Mouse (Mus musculus): ENCODE data around the gene Spred2. TPM values are rescaled to one million over a fixed set of nuclear protein-coding genes. Genes with fewer than 3 reads are reported as not detected.

The Spred2 gene
- polyA plus RNA-seq, 1 experiment from 2014 or later, result 6.5 TPM

GRCm38 (mm10) chr11:19989141-19989910 lies 65.2 kb downstream of the Spred2 start:
- no peak overlapping the region for H3K4me2 ChIP-seq
- no peak for ATAC-seq (ENCODE audit: low read depth)
- no peaks in the 10 kb centered on the region for H3K36me3 ChIP-seq
- H3K9ac ChIP-seq, result no peak overlapping the region
- no peaks in the 10 kb centered on the region for H3K9me3 ChIP-seq
- no peak overlapping the region for H3K27ac ChIP-seq (replicated peaks)
- H3K4me1 ChIP-seq (replicated peaks), result peaks cover 59% of the 10 kb centered on the region
- no peak overlapping the region for H3K4me3 ChIP-seq
- no peaks in the 10 kb centered on the region for H3K27me3 ChIP-seq
- 87% methylated on average over 13 of the region's 13 CpGs for WGBS

- Histone ChIP-seq H3K9ac (no peak overlapping the region), H3K4me3 (no peak overlapping the region), H3K27ac (replicated peaks) (no peak overlapping the region), H3K9me3 (no peaks in the 10 kb centered on the region), H3K27me3 (no peaks in the 10 kb centered on the region), H3K36me3 (no peaks in the 10 kb centered on the region), H3K4me1 (replicated peaks) (peaks cover 59% of the 10 kb centered on the region), H3K4me2 (no peak overlapping the region)
- no peak for ATAC-seq (ENCODE audit: low read depth)
- 76% methylated on average over 2 of the region's 2 CpGs for WGBS
Observed at GRCm38 (mm10) chr11:19990731-19991130, 66.6 kb downstream of the Spred2 start.

GRCm38 (mm10) chr11:19991303-19991976 lies 67.3 kb downstream of the Spred2 start:
- Histone ChIP-seq H3K9ac (no peak overlapping the region), H3K4me3 (no peak overlapping the region), H3K9me3 (no peaks in the 10 kb centered on the region), H3K4me2 (no peak overlapping the region), H3K27me3 (no peaks in the 10 kb centered on the region), H3K27ac (replicated peaks) (no peak overlapping the region), H3K36me3 (no peaks in the 10 kb centered on the region), H3K4me1 (replicated peaks) (peaks cover 52% of the 10 kb centered on the region)
- ATAC-seq (ENCODE audit: low read depth), result no peak
- 67% methylated on average over 12 of the region's 12 CpGs for WGBS

GRCm38 (mm10) chr11:19992341-19993281 lies 68.4 kb downstream of the Spred2 start:
- ATAC-seq (ENCODE audit: low read depth), result peak; percentile 45
- Histone ChIP-seq H3K27ac (replicated peaks) (no peak overlapping the region), H3K9me3 (no peaks in the 10 kb centered on the region), H3K4me3 (no peak overlapping the region), H3K9ac (no peak overlapping the region), H3K27me3 (no peaks in the 10 kb centered on the region), H3K4me2 (no peak overlapping the region), H3K36me3 (no peaks in the 10 kb centered on the region), H3K4me1 (replicated peaks) (peaks cover 41% of the 10 kb centered on the region)
- 59% methylated on average over 12 of the region's 15 CpGs for WGBS

- H3K4me1 ChIP-seq (replicated peaks), result peaks cover 36% of the 10 kb centered on the region
- no peak overlapping the region for H3K4me3 ChIP-seq
- WGBS, result 39% methylated on average over 1 of the region's 1 CpGs
- no peak overlapping the region for H3K4me2 ChIP-seq
- no peak for ATAC-seq (ENCODE audit: low read depth)
- H3K9me3 ChIP-seq, result no peaks in the 10 kb centered on the region
- no peak overlapping the region for H3K27ac ChIP-seq (replicated peaks)
- H3K9ac ChIP-seq, result no peak overlapping the region
- no peaks in the 10 kb centered on the region for H3K27me3 ChIP-seq
- H3K36me3 ChIP-seq, result no peaks in the 10 kb centered on the region
Observed at GRCm38 (mm10) chr11:19993753-19994152, 69.6 kb downstream of the Spred2 start.

GRCm38 (mm10) chr11:19994262-19994790 lies 70.2 kb downstream of the Spred2 start:
- Histone ChIP-seq H3K27me3 (no peaks in the 10 kb centered on the region), H3K9ac (no peak overlapping the region), H3K4me2 (no peak overlapping the region), H3K4me1 (replicated peaks) (peaks cover 32% of the 10 kb centered on the region), H3K9me3 (no peaks in the 10 kb centered on the region), H3K27ac (replicated peaks) (no peak overlapping the region), H3K4me3 (no peak overlapping the region), H3K36me3 (no peaks in the 10 kb centered on the region)
- ATAC-seq (ENCODE audit: low read depth), result no peak
- WGBS, result 94% methylated on average over 7 of the region's 7 CpGs

- no peak for ATAC-seq (ENCODE audit: low read depth)
Observed at GRCm38 (mm10) chr11:19997940-19998339, 73.8 kb downstream of the Spred2 start.

GRCm38 (mm10) chr11:20002883-20003282 lies 78.7 kb downstream of the Spred2 start:
- Histone ChIP-seq H3K27me3 (no peaks in the 10 kb centered on the region), H3K4me3 (no peak overlapping the region), H3K36me3 (peaks cover 34% of the 10 kb centered on the region), H3K27ac (replicated peaks) (no peak overlapping the region), H3K9me3 (no peaks in the 10 kb centered on the region), H3K9ac (no peak overlapping the region), H3K4me1 (replicated peaks) (peaks cover 3% of the 10 kb centered on the region; the same call in 1 of the 2 replicates), H3K4me2 (no peak overlapping the region)
- ATAC-seq (ENCODE audit: low read depth), result no peak
- 88% methylated on average over 4 of the region's 4 CpGs for WGBS

More at GRCm38 (mm10) chr11:19997940-19998339, 73.8 kb downstream of the Spred2 start:
- H3K4me1 ChIP-seq (replicated peaks), result peaks cover 7% of the 10 kb centered on the region; the same call in 1 of the 2 replicates
- no peak overlapping the region for H3K27ac ChIP-seq (replicated peaks)
- H3K36me3 ChIP-seq, result peaks cover 8% of the 10 kb centered on the region; the same call in 1 of the 2 replicates
- H3K4me2 ChIP-seq, result no peak overlapping the region
- no peak overlapping the region for H3K4me3 ChIP-seq
- H3K9me3 ChIP-seq, result no peaks in the 10 kb centered on the region
- WGBS, result 65% methylated on average over 18 of the region's 18 CpGs
- H3K9ac ChIP-seq, result no peak overlapping the region
- H3K27me3 ChIP-seq, result no peaks in the 10 kb centered on the region

GRCm38 (mm10) chr11:20007701-20008100 lies 83.5 kb downstream of the Spred2 start:
- Histone ChIP-seq H3K27ac (replicated peaks) (no peak overlapping the region), H3K9ac (no peak overlapping the region), H3K9me3 (no peaks in the 10 kb centered on the region), H3K4me2 (no peak overlapping the region), H3K36me3 (peaks cover 54% of the 10 kb centered on the region), H3K4me1 (replicated peaks) (peaks cover 19% of the 10 kb centered on the region), H3K27me3 (no peaks in the 10 kb centered on the region), H3K4me3 (no peak overlapping the region)
- WGBS, result 89% methylated on average over 6 of the region's 6 CpGs
- no peak for ATAC-seq (ENCODE audit: low read depth)

GRCm38 (mm10) chr11:20011210-20011978 lies 87.2 kb downstream of the Spred2 start:
- WGBS, result 21% methylated on average over 16 of the region's 16 CpGs
- Histone ChIP-seq H3K27me3 (no peaks in the 10 kb centered on the region), H3K4me3 (no peak overlapping the region), H3K9me3 (no peaks in the 10 kb centered on the region), H3K36me3 (peaks cover 59% of the 10 kb centered on the region), H3K4me2 (peak overlapping the region; percentile 6; the same call in 1 of the 2 replicates), H3K4me1 (replicated peaks) (peaks cover 19% of the 10 kb centered on the region), H3K27ac (replicated peaks) (peak overlapping the region; percentile 79), H3K9ac (no peak overlapping the region)
- peak; percentile 86 for ATAC-seq (ENCODE audit: low read depth)

- no peak for ATAC-seq (ENCODE audit: low read depth)
- H3K27ac ChIP-seq (replicated peaks), result no peak overlapping the region
- no peak overlapping the region for H3K4me3 ChIP-seq
- peaks cover 11% of the 10 kb centered on the region for H3K9me3 ChIP-seq
- H3K36me3 ChIP-seq, result peaks cover 61% of the 10 kb centered on the region
- no peak overlapping the region for H3K4me2 ChIP-seq
- peaks cover 19% of the 10 kb centered on the region for H3K4me1 ChIP-seq (replicated peaks)
- H3K9ac ChIP-seq, result no peak overlapping the region
- no peaks in the 10 kb centered on the region for H3K27me3 ChIP-seq
- WGBS, result 93% methylated on average over 3 of the region's 3 CpGs
Observed at GRCm38 (mm10) chr11:20013366-20013765, 89.2 kb downstream of the Spred2 start.

Data from neural tube, embryonic 13.5 days (tissue).